Mouse (Mus musculus) liver, adult 2 months (tissue): ENCODE results near the gene Sh3bp5.

Experiments
- CTCF ChIP-seq: fragments of 200-500 bp; IDR thresholded peaks from 2 replicates; pipeline ENCODE4 v1.5.1; 2011; ENCODE audit warnings: low read depth, low read length, control low read depth
- POLR2A ChIP-seq: fragments of 200-500 bp; IDR thresholded peaks from 2 replicates; pipeline ENCODE4 v1.6.1; 2011; ENCODE audit warnings: low read length, control low read depth; ENCODE audit not compliant: insufficient read depth; ENCODE audit errors: extremely low read depth

- no peak for TF ChIP-seq CTCF
- no peak for TF ChIP-seq POLR2A
Measured at GRCm38 (mm10) chr14:31448994-31449393, 13.1 kb upstream of the Sh3bp5 start.
